Mouse (Mus musculus): ENCODE measurements around the gene Akap1. TPM values are rescaled to one million over a fixed set of nuclear protein-coding genes. Genes with fewer than 3 reads are reported as not detected.

Gene Akap1
- 16.2 and 19.8 TPM in 2 replicates for polyA plus RNA-seq (2015; fragmentation: Nextera tagmentation; extraction: Ambion mirVana)

GRCm38 (mm10) chr11:88864458-88865197 lies at the start of gene Akap1:
Akap1 (minus strand) TSS chr11:88864586.

Other genes starting within 250 kb of the Akap1 start
- gene Msi2, start 146.1 kb downstream of the Akap1 start, polyA plus RNA-seq (2015; fragmentation: Nextera tagmentation; extraction: Ambion mirVana): 17.5 and 21.1 TPM in 2 replicates
- 35.1 and 39.2 TPM in 2 replicates for gene Scpep1, start 90.9 kb upstream of the Akap1 start, polyA plus RNA-seq (2015; fragmentation: Nextera tagmentation; extraction: Ambion mirVana)
- gene Elobl, start 102.3 kb upstream of the Akap1 start, polyA plus RNA-seq (2015; fragmentation: Nextera tagmentation; extraction: Ambion mirVana): not detected in 2 replicates
- 22.9 and 24.1 TPM in 2 replicates for gene Coil, start 105.7 kb upstream of the Akap1 start, polyA plus RNA-seq (2015; fragmentation: Nextera tagmentation; extraction: Ambion mirVana)
- gene Trim25, start 134.8 kb upstream of the Akap1 start, polyA plus RNA-seq (2015; fragmentation: Nextera tagmentation; extraction: Ambion mirVana): 7.0 and 7.1 TPM in 2 replicates
- gene Dgke, start 202.3 kb upstream of the Akap1 start, polyA plus RNA-seq (2015; fragmentation: Nextera tagmentation; extraction: Ambion mirVana): 13.4 and 15.6 TPM in 2 replicates
- not detected in 2 replicates for gene Gm525, start 209.3 kb upstream of the Akap1 start, polyA plus RNA-seq (2015; fragmentation: Nextera tagmentation; extraction: Ambion mirVana)